Mouse (Mus musculus): ENCODE measurements around the gene Atg4a. TPM values are rescaled to one million over a fixed set of nuclear protein-coding genes. Genes with fewer than 3 reads are reported as not detected.

Gene Atg4a
- 10 to 100 TPM; 15.9 to 16.8 TPM for total RNA-seq (2021)
- long read RNA-seq, experiment 1, transcript Atg4a-201 (13 exons, 2,202 nt): major isoform, 13 of 16 reads
- long read RNA-seq, experiment 1, partial matches to known transcripts: 1 of 16 reads
- long read RNA-seq, experiment 1, other reads (novel, unspliced or antisense): 2 of 16 reads
- long read RNA-seq, experiment 2, transcript Atg4a-201 (13 exons, 2,202 nt): major isoform, 21 of 30 reads
- long read RNA-seq, experiment 2, partial matches to known transcripts: 6 of 30 reads
- long read RNA-seq, experiment 2, other reads (novel, unspliced or antisense): 3 of 30 reads

DNA sequence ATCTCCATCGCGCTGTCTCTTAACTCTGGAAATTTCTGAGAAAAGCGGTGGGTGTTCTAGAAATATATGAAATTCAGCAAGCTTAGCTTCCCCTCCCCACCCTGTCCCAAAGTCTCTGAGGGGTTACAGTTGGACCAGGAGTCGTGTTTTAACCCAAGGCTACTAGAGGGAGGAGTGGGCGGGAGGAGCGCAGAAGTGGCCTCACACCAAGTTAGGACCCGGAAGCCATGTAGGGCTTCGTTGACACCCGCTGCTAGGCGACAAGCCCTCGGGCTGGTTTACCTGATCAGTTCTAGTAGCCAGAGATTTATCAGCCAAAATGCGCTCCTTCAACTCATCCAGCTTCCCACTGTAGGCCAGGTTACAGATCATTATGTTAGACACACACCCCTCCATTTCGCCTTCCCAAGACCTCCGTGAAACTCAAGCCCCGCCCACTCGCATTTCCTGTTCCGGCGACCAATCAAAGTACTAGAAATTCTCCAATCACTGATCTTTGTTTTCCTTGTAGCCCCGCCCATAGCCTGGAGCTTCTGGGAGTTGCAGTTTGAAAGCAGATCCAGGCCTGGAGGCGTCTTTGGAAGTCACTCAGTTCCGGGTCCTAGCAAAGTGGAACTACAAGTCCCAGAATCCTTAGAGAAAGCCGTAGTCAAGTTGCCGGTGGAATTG, at the start of gene Atg4a, which contains the start of gene Psmd10:
TSS of gene Atg4a (plus strand) at position 636 of the 669 bp plus-strand sequence.
TSS of gene Psmd10 (minus strand) at position 457 of the 669 bp plus-strand sequence.
- DNase-seq (ENCODE audit: low spot score in 2 of 2): peak; percentile 38 to 71

DNA sequence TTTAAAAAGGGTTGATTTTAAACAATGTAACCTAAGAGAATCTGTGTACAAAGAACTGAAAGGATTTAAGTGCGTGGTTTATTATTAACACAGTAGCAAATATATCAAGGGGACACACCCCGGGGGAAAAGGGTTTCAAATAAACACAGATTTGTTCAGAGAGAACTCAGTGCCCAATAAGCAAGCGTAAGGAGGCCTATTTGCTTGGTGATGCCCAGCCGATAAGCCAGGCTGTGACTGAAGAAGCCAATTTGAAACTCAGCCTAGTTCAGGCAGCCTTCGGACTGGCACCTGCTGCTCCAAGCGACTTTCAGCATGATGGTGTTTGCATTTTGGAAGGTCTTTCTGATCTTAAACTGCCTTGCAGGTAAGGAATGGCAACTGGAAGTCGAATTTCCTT, 49.3 kb upstream of the Atg4a start, which contains the start of gene Vsig1:
TSS of gene Vsig1 (plus strand) at position 249 of the 400 bp plus-strand sequence.
- no peak for DNase-seq (ENCODE audit: low spot score in 2 of 2)

DNA sequence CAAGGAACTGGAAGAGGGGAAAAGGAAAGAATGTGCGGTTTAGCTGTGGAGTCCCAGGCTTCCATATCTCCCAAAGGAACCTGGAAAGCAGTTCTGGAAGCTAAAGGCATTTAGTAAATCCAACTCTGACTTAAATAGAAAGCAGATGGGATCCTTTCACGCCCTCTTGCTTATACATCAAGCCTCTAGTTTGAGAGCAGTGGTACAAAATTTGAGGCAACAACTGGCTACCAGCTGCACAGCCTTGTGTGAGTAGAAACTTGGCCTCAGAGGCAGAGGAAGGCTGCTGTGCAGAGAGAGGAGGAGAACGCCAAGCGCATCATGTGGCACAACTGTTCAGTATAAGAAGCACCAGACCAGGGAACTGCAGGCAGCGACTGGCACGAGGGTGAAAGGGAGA, 35.4 kb upstream of the Atg4a start:
- no peak for DNase-seq (ENCODE audit: low spot score in 2 of 2)

DNA sequence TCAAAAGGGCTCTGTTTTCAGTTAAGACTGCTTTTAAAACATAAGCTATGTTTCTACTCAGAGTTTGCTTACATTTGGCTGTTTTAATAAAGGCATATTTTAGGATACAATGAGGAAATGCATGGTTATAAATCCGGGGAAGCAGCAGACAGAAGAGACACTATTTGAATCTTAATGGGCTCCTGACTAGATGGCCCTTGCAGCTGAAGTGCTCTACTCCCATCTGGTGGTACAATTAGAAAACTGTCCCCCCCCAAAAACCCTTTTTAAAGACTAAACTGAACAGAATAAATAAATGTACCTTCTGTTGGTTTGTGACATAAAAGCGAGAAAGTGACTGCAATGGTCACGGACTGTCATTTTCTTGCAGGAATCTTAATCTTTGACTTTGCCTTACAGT, 24.6 kb upstream of the Atg4a start:
- no peak for DNase-seq (ENCODE audit: low spot score in 2 of 2)

DNA sequence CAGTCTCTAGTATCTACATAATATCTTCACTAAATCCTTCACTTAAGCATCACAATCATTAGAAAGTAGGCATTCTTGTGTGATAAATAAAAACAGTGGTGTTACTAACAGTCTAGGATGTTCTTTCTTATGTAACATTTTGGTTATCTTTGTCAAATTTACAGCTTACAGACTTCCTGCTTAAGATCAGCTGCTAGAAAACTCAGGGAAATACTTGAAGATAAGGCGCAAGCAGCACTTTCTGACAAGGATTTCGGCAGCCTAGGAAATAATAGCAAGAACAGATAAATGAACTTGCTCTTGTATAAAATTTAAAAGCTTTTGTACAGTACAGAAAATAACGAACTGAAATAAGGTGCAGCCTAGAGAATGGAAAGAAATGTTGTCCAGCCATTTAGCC, 23.4 kb upstream of the Atg4a start:
- no peak for DNase-seq (ENCODE audit: low spot score in 2 of 2)

GRCm38 (mm10) chrX:140936271-140936670, 20.4 kb upstream of the Atg4a start:
- no peak for DNase-seq (ENCODE audit: low spot score in 2 of 2)

DNA sequence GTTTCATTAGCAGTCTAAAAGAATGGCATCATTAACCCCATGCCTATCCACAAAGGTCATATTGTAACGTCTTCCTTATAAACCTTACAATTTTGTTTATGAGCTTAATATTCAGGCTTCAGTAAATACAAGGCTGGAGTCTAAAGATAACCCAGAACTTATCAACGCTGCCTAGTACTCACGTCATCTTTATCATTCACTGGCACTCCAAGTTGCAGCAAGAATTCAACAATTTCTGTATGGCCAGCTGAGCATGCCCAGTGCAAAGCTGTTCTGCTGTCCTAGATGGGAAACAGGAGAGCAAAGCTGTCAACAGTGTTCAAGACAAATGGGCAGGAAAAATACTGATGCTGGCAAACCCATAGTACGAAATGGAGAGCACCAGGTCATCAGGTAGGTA, 3.1 kb upstream of the Atg4a start:
- DNase-seq (ENCODE audit: low spot score in 2 of 2): no peak

DNA sequence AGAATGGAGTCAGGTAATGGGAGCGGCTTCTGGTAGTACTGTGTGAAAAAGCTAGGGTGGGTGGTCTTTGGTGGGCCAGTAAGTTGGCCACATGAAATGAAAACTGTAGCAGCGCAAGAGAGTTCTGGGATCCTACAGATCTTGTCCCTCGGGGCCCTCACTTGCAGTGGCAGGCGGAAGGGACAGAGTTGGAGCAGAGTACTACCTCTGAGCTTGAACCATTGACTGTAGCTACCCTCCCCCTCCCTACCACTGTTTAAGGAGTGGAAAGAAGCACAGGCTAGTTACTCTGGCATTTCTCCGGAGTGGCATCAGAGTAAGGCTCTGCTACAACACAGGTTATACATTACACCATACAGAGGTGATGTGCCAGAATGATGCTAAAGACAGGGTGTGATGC, 252 bp downstream of the Atg4a start:
- DNase-seq (ENCODE audit: low spot score in 2 of 2): no peak

DNA sequence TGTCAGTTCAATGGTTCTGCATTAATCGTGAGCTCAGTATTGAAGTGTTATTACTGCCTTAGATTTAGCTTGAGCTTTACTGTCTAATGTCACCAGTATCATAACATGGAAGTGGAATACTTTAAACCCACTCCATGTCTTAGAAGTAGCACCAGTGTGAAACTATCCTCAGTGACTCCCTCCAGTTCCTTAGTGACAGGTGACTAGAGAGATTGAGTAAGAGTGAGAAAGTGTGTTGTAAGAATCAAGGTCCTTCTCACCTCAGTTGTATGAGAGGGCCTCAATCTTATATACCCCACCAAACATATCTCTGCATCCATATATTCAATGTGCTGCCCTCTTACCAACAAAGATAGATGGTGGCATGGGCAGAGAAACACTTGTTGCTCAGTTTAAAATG, 22.2 kb downstream of the Atg4a start:
- no peak for DNase-seq (ENCODE audit: low spot score in 2 of 2)

GRCm38 (mm10) chrX:140979546-140979945, 22.8 kb downstream of the Atg4a start:
- no peak for DNase-seq (ENCODE audit: low spot score in 2 of 2)

- DNase-seq (ENCODE audit: low spot score in 2 of 2): no peak
Observed at GRCm38 (mm10) chrX:140980163-140980562, 23.5 kb downstream of the Atg4a start.

GRCm38 (mm10) chrX:140983206-140983960, 26.7 kb downstream of the Atg4a start:
- no peak for DNase-seq (ENCODE audit: low spot score in 2 of 2)

DNA sequence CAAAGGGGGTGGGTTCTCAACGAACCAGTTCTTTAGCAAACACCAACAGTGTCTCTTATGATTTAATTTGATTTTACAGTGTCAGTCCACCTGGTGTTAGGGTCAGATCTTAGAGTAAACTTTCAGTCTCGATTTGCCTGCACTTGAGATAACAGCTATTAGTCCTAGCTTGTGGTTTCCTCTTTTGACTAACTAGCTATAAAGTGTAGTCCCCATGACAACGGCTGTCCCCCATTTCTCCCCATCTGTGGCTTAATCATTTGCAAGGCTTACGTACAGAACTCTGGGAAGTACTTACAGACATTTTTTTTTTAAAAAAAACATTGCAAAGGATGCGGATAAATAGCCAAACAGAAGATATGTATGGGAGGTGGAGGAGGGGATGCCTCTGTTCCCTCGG, 28.1 kb downstream of the Atg4a start:
- no peak for DNase-seq (ENCODE audit: low spot score in 2 of 2)

DNA sequence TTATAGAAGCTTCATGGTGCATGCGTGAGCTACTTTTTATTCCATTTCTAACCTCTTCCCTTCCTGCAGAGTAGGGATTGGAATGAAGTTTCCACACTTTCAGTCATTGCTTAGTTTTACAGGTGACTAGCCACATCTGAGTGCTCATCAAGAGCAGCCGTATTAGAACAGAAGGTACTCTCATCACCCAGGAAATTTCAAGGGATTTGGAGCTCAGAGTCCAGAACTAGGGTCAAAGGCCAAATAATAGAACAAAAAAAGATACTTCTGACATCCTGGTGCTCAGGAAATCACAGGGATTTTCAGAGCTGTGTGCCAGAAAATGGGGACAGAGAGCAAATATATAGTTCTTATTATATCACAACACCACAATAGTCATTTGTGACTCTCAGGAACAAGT, 28.5 kb downstream of the Atg4a start:
- no peak for DNase-seq (ENCODE audit: low spot score in 2 of 2)

DNA sequence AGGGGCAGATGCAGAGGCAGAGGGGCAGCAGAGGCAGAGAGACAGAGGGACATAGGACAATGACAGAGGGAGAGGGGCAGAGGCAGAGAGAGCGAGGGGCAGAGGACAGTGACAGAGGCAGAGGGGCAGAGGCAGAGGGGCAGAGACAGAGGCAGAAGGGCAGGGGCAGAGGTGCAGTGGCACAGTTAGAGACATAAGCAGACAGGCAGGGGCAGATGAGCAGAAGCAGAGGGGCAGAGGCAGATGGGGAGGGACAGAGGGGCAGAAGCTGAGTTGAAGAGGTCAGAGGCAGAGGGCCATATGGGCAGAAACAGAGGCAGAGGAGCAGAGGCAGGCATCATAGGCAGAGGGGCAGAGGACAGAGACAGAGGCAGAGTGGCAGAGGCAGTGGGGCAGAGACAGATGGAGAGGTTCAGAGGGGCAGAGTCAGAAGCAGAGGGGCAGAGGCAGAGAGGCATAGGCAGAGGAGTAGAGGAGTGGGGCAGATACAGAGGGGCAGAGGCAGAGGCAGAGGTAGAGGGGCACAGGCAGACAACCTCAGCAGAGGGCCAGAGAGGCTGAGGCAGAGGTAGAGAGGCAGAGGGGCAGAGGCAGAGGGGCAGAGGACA, 40.3 kb downstream of the Atg4a start:
- DNase-seq (ENCODE audit: low spot score in 2 of 2): no peak

GRCm38 (mm10) chrX:140997912-140998545, 41.3 kb downstream of the Atg4a start:
- DNase-seq (ENCODE audit: low spot score in 2 of 2): no peak

GRCm38 (mm10) chrX:140998885-140999284, 42.2 kb downstream of the Atg4a start:
- no peak for DNase-seq (ENCODE audit: low spot score in 2 of 2)

- no peak for DNase-seq (ENCODE audit: low spot score in 2 of 2)
Observed at GRCm38 (mm10) chrX:141149705-141150104, 193.0 kb downstream of the Atg4a start.

DNA sequence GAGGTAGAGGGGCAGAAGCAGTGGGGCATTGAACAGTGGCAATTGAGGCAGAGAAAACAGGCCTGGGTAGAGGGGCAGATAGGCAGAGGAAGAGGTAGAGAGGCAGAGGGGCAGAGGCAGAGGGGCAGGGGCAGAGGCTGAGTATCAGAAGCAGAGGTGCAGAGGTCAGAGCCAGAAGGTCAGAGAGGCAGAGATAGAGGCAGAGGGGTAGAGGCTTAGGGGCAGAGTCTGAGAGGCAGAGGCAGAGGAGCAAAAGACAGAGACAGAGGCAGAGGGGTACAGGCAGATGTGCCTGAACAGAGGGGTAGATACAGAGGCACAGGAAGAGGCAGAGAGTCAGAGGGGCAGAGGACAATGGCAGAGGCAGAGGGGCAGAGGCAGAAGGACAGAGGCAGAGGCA, 193.6 kb downstream of the Atg4a start:
- no peak for DNase-seq (ENCODE audit: low spot score in 2 of 2)

DNA sequence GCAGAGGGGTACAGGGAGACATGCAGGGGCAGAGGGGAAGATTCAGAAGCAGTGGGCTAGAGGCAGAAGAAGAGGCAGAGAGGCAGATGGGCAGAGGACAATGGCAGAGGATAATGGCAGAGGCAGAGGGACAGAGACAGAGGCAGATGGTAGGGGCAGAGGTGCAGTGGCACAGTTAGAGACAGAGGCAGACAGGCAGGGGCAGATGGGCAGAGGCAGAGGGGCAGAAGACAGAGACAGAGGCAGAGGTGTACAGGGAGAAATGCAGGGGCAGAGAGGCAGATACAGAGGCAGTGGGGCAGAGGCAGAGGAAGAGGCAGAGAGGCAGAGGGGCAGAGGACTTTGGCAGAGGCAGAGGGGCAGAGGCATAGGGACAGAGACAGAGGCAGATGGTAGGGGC, 194.5 kb downstream of the Atg4a start:
- DNase-seq (ENCODE audit: low spot score in 2 of 2): no peak

DNA sequence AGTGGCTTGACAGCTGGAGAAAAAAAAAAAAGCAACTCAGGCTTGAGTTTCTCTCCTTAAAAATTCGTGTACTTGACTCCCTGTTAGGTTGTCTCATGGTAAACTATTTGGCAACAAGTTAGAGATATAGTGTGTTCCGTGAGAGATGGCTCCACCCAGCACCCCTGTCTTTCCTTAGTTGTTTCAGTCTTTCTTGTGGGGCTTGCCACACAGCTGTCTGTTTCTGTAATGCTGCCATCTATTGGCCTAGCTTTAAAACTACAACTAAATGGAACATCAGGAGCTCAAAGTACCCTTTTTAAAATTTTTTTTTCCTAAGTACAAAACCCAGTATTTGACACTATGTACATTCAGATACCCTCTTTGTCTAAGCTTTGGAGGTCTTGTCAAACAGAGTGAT, 200.0 kb downstream of the Atg4a start:
- DNase-seq (ENCODE audit: low spot score in 2 of 2): no peak
